In the genomic region with DNA sequence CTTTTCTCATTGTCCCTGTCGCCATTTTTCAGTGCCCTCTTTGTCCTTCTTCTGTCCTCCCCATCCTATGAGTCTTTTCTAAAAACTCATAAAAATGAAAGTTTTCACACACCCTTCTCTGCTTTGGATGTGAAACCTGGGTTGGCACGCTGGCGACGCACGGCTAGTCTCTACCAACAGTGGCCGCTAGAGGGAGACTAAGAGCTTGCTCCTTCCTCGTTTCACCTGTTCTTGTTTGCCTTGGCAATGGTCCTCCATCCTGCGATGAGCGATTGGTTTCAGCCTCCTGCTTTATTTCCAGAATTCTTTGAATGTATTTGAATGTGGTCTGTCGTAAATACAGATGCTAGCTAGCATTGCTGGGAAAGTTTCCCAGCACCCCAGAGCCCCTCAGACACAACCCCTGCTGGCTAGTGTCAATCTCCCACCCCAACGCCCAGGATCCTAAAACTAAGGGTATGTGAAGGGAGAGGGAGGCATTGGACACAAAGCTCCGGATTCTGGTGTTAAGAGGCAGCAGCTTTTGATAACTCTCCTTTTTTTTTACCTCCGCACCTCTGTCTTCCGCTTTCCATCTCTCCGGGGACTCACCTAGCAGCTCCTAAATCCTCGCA, we compare ENCODE assay signal across 8 mouse cellular contexts.
DNase-seq lines count a peak whose midpoint lies in the region; ATAC-seq and TF ChIP-seq lines count a peak whose summit lies in the region.

No protein-coding gene starts in this region.

- no peaks in the 10 kb centered on the region for H3K27me3 ChIP-seq in C2C12 (ENCODE audit: control insufficient read depth, insufficient read depth, insufficient read length)
- H3K27me3 ChIP-seq in forebrain, embryonic 11.5 days (ENCODE audit: control insufficient read depth, insufficient read depth, low read length): no peaks in the 10 kb centered on the region
- H3K27me3 ChIP-seq in heart, embryonic 15.5 days: no peaks in the 10 kb centered on the region
- no peaks in the 10 kb centered on the region for H3K27me3 ChIP-seq in liver, embryonic 13.5 days
- no peaks in the 10 kb centered on the region for H3K27me3 ChIP-seq in neural tube, embryonic 11.5 days (ENCODE audit: control insufficient read depth, insufficient read depth, low read length)
- H3K27me3 ChIP-seq in stomach, embryonic 15.5 days (replicated peaks): no peaks in the 10 kb centered on the region

- peak; percentile 80 for ATAC-seq in forebrain, embryonic 11.5 days (replicated peaks; ENCODE audit: low FRiP score)
- ATAC-seq in heart, embryonic 15.5 days (replicated peaks; ENCODE audit: insufficient number of reproducible peaks, insufficient read depth, low FRiP score, low read depth): peak; percentile 39; the same call in 1 of the 2 replicates
- peak; percentile 48 for ATAC-seq in liver, embryonic 13.5 days (ENCODE audit: low read depth)
- ATAC-seq in neural tube, embryonic 11.5 days (ENCODE audit: insufficient read depth, low FRiP score, low TSS enrichment): peak; percentile 45; the same call in 1 of the 2 replicates
- peak; percentile 63; the same call in 1 of the 2 replicates for ATAC-seq in stomach, embryonic 15.5 days (ENCODE audit: insufficient read depth, low FRiP score, low read depth)

- peak; percentile 77 for TF ChIP-seq CTCF in C2C12 (IDR thresholded peaks at IDR 0.05; ENCODE audit: control insufficient read depth, insufficient read depth, insufficient read length)

- H3K36me3 ChIP-seq in C2C12 (ENCODE audit: control insufficient read depth, insufficient read depth): no peaks in the 10 kb centered on the region
- H3K36me3 ChIP-seq in forebrain, embryonic 11.5 days (ENCODE audit: control insufficient read depth, insufficient read depth, low read length): no peaks in the 10 kb centered on the region
- H3K36me3 ChIP-seq in heart, embryonic 15.5 days: no peaks in the 10 kb centered on the region
- H3K36me3 ChIP-seq in liver, embryonic 13.5 days: no peaks in the 10 kb centered on the region
- no peaks in the 10 kb centered on the region for H3K36me3 ChIP-seq in neural tube, embryonic 11.5 days (ENCODE audit: control insufficient read depth, insufficient read depth, low read length)
- no peaks in the 10 kb centered on the region for H3K36me3 ChIP-seq in stomach, embryonic 15.5 days

- no peaks in the 10 kb centered on the region for H3K9me3 ChIP-seq in forebrain, embryonic 11.5 days (ENCODE audit: control insufficient read depth, low read length)
- H3K9me3 ChIP-seq in heart, embryonic 15.5 days (replicated peaks): no peaks in the 10 kb centered on the region
- no peaks in the 10 kb centered on the region for H3K9me3 ChIP-seq in liver, embryonic 13.5 days (replicated peaks)
- H3K9me3 ChIP-seq in neural tube, embryonic 11.5 days (ENCODE audit: control insufficient read depth, low read length): no peaks in the 10 kb centered on the region
- H3K9me3 ChIP-seq in stomach, embryonic 15.5 days: no peaks in the 10 kb centered on the region

- H3K4me3 ChIP-seq in C2C12 (ENCODE audit: insufficient read depth, poor library complexity, severe bottlenecking): no peak overlapping the region
- no peak overlapping the region for H3K4me3 ChIP-seq in forebrain, embryonic 11.5 days (ENCODE audit: low read depth, low read length)
- H3K4me3 ChIP-seq in heart, embryonic 15.5 days: no peak overlapping the region
- no peak overlapping the region for H3K4me3 ChIP-seq in liver, embryonic 13.5 days (replicated peaks)
- no peak overlapping the region for H3K4me3 ChIP-seq in neural tube, embryonic 11.5 days (ENCODE audit: low read depth, low read length)
- no peak overlapping the region for H3K4me3 ChIP-seq in stomach, embryonic 15.5 days (replicated peaks)

- WGBS in forebrain, embryonic 11.5 days: 37% methylated on average over 16 of the region's 16 CpGs
- WGBS in heart, embryonic 15.5 days: 32% methylated on average over 16 of the region's 16 CpGs
- 30% methylated on average over 16 of the region's 16 CpGs for WGBS in liver, embryonic 13.5 days (ENCODE audit: insufficient replicate concordance)
- 37% methylated on average over 16 of the region's 16 CpGs for WGBS in neural tube, embryonic 11.5 days
- 34% methylated on average over 16 of the region's 16 CpGs for WGBS in stomach, embryonic 15.5 days

- H3K27ac ChIP-seq in forebrain, embryonic 11.5 days (ENCODE audit: low read depth, low read length): no peak overlapping the region
- H3K27ac ChIP-seq in heart, embryonic 15.5 days: no peak overlapping the region; the same call in 1 of the 2 replicates
- H3K27ac ChIP-seq in liver, embryonic 13.5 days: peak overlapping the region; percentile 94
- no peak overlapping the region for H3K27ac ChIP-seq in neural tube, embryonic 11.5 days (ENCODE audit: low read depth, low read length)
- H3K27ac ChIP-seq in stomach, embryonic 15.5 days: no peak overlapping the region

- H3K79me3 ChIP-seq in C2C12 (ENCODE audit: low read depth): no peaks in the 10 kb centered on the region

- H3K79me2 ChIP-seq in C2C12 (ENCODE audit: control insufficient read depth, insufficient read depth): no peaks in the 10 kb centered on the region

- H3K4me2 ChIP-seq in forebrain, embryonic 11.5 days (ENCODE audit: low read depth, low read length, severe bottlenecking): no peak overlapping the region
- peak overlapping the region; percentile 27; the same call in 1 of the 2 replicates for H3K4me2 ChIP-seq in heart, embryonic 15.5 days
- H3K4me2 ChIP-seq in liver, embryonic 13.5 days: peak overlapping the region; percentile 66
- no peak overlapping the region for H3K4me2 ChIP-seq in neural tube, embryonic 11.5 days (ENCODE audit: low read depth)
- no peak overlapping the region for H3K4me2 ChIP-seq in stomach, embryonic 15.5 days

- H3ac ChIP-seq in C2C12 (ENCODE audit: control insufficient read depth, insufficient read length, low read depth): no peak overlapping the region

- no peak overlapping the region for H3K9ac ChIP-seq in forebrain, embryonic 11.5 days (ENCODE audit: low read length)
- no peak overlapping the region for H3K9ac ChIP-seq in heart, embryonic 15.5 days
- H3K9ac ChIP-seq in liver, embryonic 13.5 days: peak overlapping the region; percentile 71
- no peak overlapping the region for H3K9ac ChIP-seq in neural tube, embryonic 11.5 days (ENCODE audit: low read length)
- H3K9ac ChIP-seq in stomach, embryonic 15.5 days: no peak overlapping the region

- peak; percentile 79 for DNase-seq in brain, adult 2 months (ENCODE audit: low read depth, low spot score)
- DNase-seq in forebrain, embryonic 11.5 days (ENCODE audit: low spot score): peak; percentile 88
- peak; percentile 91 for DNase-seq in kidney, postnatal 10 days
- DNase-seq in liver, embryonic 13.5 days: peak; percentile 72
- peak; percentile 77 for DNase-seq in neural tube, embryonic 11.5 days (ENCODE audit: low spot score)

- no peaks in the 10 kb centered on the region for H3K4me1 ChIP-seq in forebrain, embryonic 11.5 days (replicated peaks; ENCODE audit: control insufficient read depth, insufficient read depth, low read length)
- peaks cover 15% of the 10 kb centered on the region for H3K4me1 ChIP-seq in heart, embryonic 15.5 days (replicated peaks)
- H3K4me1 ChIP-seq in liver, embryonic 13.5 days (replicated peaks): peaks cover 51% of the 10 kb centered on the region
- H3K4me1 ChIP-seq in neural tube, embryonic 11.5 days (ENCODE audit: control insufficient read depth, insufficient read depth, low read length): no peaks in the 10 kb centered on the region
- no peaks in the 10 kb centered on the region for H3K4me1 ChIP-seq in stomach, embryonic 15.5 days

TF ChIP-seq in C2C12, 6 proteins besides CTCF, POLR2A, EP300 and RAD21:
- peak; percentile 62 for TF ChIP-seq MYOD1 (IDR thresholded peaks at IDR 0.05; ENCODE audit: control insufficient read depth, insufficient read length, low read depth)
- TF ChIP-seq FOSL1 (IDR thresholded peaks at IDR 0.05; ENCODE audit: insufficient read depth, low read length, poor library complexity, severe bottlenecking): no peak
- TF ChIP-seq USF1 (IDR thresholded peaks at IDR 0.05; ENCODE audit: low read depth): no peak
- TF ChIP-seq MYOG (IDR thresholded peaks at IDR 0.05; ENCODE audit: control insufficient read depth, extremely low read depth, insufficient read length): no peak
- no peak for TF ChIP-seq MAX (IDR thresholded peaks at IDR 0.05)

Comparison
In these comparisons a context has a peak if more than half of its experiments do, and no peak if none do; other contexts are left out.
1. H3K4me2 ChIP-seq: peak in heart, embryonic 15.5 days (single experiment) and liver, embryonic 13.5 days (single experiment); none in forebrain, embryonic 11.5 days (single experiment), neural tube, embryonic 11.5 days (single experiment) and stomach, embryonic 15.5 days (single experiment).
2. Peak in every context shown above with its lines, with median percentiles within 50 percentile points of each other: DNase-seq and ATAC-seq.